Mouse (Mus musculus) CH12.LX (cell line): ENCODE results near the gene Fads3. TPM values are rescaled to one million over a fixed set of nuclear protein-coding genes. Genes with fewer than 3 reads are reported as not detected.

Source experiments
- DNase-seq: peaks from one replicate; pipeline ENCODE4 v3.0.0-alpha.2; 2013; ENCODE audit errors: extremely low read depth
- H3K27ac ChIP-seq: 2 replicates; pipeline ENCODE4 v1.5.1; 2012; ENCODE audit warnings: low read depth, mild to moderate bottlenecking, control low read depth, moderate library complexity; ENCODE audit not compliant: insufficient read depth
- H3K27me3 ChIP-seq: replicated peaks from 2 replicates; pipeline ENCODE3; 2012; ENCODE audit warnings: inconsistent platforms
- H3K36me3 ChIP-seq, 2 experiments: replicated peaks in 1 of 2; 2 replicates each; pipeline versions ENCODE3 to v1.6.1; 2012; ENCODE audit warnings: inconsistent platforms in 1 of 2, low read length in 1 of 2, mild to moderate bottlenecking in 1 of 2, mixed read lengths in 1 of 2, moderate library complexity in 1 of 2; ENCODE audit not compliant: control insufficient read depth in 1 of 2, insufficient read depth in 1 of 2
- H3K4me1 ChIP-seq, 2 experiments: 2 replicates each; pipeline ENCODE4 v1.6.1; 2012; ENCODE audit warnings: inconsistent platforms in 1 of 2, moderate library complexity in 1 of 2; ENCODE audit not compliant: insufficient read depth in 2 of 2, control insufficient read depth in 1 of 2
- H3K4me2 ChIP-seq: 2 replicates; pipeline ENCODE4 v1.6.1; 2012; ENCODE audit warnings: low read depth, mild to moderate bottlenecking, control low read depth; ENCODE audit not compliant: poor library complexity, insufficient read depth, severe bottlenecking
- H3K4me3 ChIP-seq, 3 experiments: fragments of 150-350 bp in 1 of 3; sonication (generic) in 1 of 3; replicated peaks in 1 of 3; 2 replicates each; pipeline versions ENCODE3 to v1.5.1; 2011 to 2012; ENCODE audit warnings: low read depth in 2 of 3, low read length in 2 of 3, mild to moderate bottlenecking in 2 of 3, moderate library complexity in 2 of 3, control low read depth in 1 of 3, improper control_type of control experiment in 1 of 3, inconsistent platforms in 1 of 3, mixed read lengths in 1 of 3; ENCODE audit not compliant: poor library complexity in 1 of 3
- H3K79me2 ChIP-seq: replicated peaks from 2 replicates; pipeline ENCODE4 v1.6.1; 2012; ENCODE audit warnings: mild to moderate bottlenecking, moderate library complexity; ENCODE audit not compliant: control insufficient read depth, poor library complexity, insufficient read depth, severe bottlenecking; ENCODE audit errors: extremely low read depth
- H3K9ac ChIP-seq: 2 replicates; pipeline ENCODE4 v1.6.1; 2012; ENCODE audit warnings: low read depth, mild to moderate bottlenecking, control low read depth, moderate library complexity; ENCODE audit not compliant: insufficient read depth
- H3K9me3 ChIP-seq: replicated peaks from 2 replicates; pipeline ENCODE3; 2012; ENCODE audit warnings: low read length, inconsistent platforms, mixed read lengths
- BHLHE40 ChIP-seq: IDR thresholded peaks from 2 replicates; pipeline ENCODE4 v1.6.1; 2011; ENCODE audit warnings: mild to moderate bottlenecking, low read depth, low read length, improper control_type of control experiment
- CHD1 ChIP-seq: IDR thresholded peaks from 2 replicates; pipeline ENCODE4 v1.6.1; 2012; ENCODE audit warnings: low read depth, low read length, improper control_type of control experiment, inconsistent platforms
- CHD2 ChIP-seq: IDR thresholded peaks from 2 replicates; pipeline ENCODE4 v1.6.1; 2011; ENCODE audit warnings: low read length, improper control_type of control experiment
- E2F4 ChIP-seq: IDR thresholded peaks from 2 replicates; pipeline ENCODE4 v1.6.1; 2011; ENCODE audit warnings: low read depth, low read length, improper control_type of control experiment; ENCODE audit not compliant: insufficient replicate concordance
- EP300 ChIP-seq: IDR thresholded peaks from 2 replicates; pipeline ENCODE4 v1.6.1; 2011; ENCODE audit warnings: low read length, improper control_type of control experiment
- ETS1 ChIP-seq: conservative IDR thresholded peaks from 2 replicates; pipeline ENCODE4 v1.6.1; 2012; ENCODE audit warnings: low read depth, mild to moderate bottlenecking, inconsistent platforms, low read length, improper control_type of control experiment, moderate library complexity
- GABPA ChIP-seq: IDR thresholded peaks from 2 replicates; pipeline ENCODE4 v1.6.1; 2012; ENCODE audit warnings: low read depth, low read length, improper control_type of control experiment, inconsistent platforms; ENCODE audit not compliant: insufficient replicate concordance
- HCFC1 ChIP-seq: IDR thresholded peaks from 2 replicates; pipeline ENCODE4 v1.6.1; 2012; ENCODE audit warnings: low read depth, mild to moderate bottlenecking, inconsistent platforms, low read length, improper control_type of control experiment
- IRF4 ChIP-seq: IDR thresholded peaks from 2 replicates; pipeline ENCODE4 v1.6.1; 2014; ENCODE audit warnings: low read depth, mild to moderate bottlenecking, inconsistent platforms, low read length, improper control_type of control experiment
- JUND ChIP-seq: conservative IDR thresholded peaks from 2 replicates; pipeline ENCODE4 v1.6.1; 2011; ENCODE audit warnings: low read depth, low read length, improper control_type of control experiment
- MAZ ChIP-seq: IDR thresholded peaks from 2 replicates; pipeline ENCODE4 v1.6.1; 2012; ENCODE audit warnings: low read depth, mild to moderate bottlenecking, inconsistent platforms, low read length, improper control_type of control experiment, moderate library complexity
- MEF2A ChIP-seq: IDR thresholded peaks from 2 replicates; pipeline ENCODE4 v1.6.1; 2014; ENCODE audit warnings: low read depth, mild to moderate bottlenecking, inconsistent platforms, low read length, improper control_type of control experiment, borderline replicate concordance
- MXI1 ChIP-seq: IDR thresholded peaks from 2 replicates; pipeline ENCODE4 v1.6.1; 2011; ENCODE audit warnings: mild to moderate bottlenecking, low read depth, low read length, improper control_type of control experiment
- MYC ChIP-seq: IDR thresholded peaks from 2 replicates; pipeline ENCODE4 v1.6.1; 2011; ENCODE audit warnings: low read depth, mild to moderate bottlenecking, improper control_type of control experiment, low read length
- NELFE ChIP-seq: IDR thresholded peaks from 2 replicates; pipeline ENCODE4 v1.6.1; 2011; ENCODE audit warnings: low read depth, low read length, improper control_type of control experiment
- NRF1 ChIP-seq: IDR thresholded peaks from 2 replicates; pipeline ENCODE4 v1.6.1; 2014; ENCODE audit warnings: low read depth, mild to moderate bottlenecking, inconsistent platforms, low read length, improper control_type of control experiment, moderate library complexity
- PAX5 ChIP-seq: IDR thresholded peaks from 2 replicates; pipeline ENCODE4 v1.6.1; 2012; ENCODE audit warnings: low read length, inconsistent platforms, mixed read lengths
- POLR2A ChIP-seq: IDR thresholded peaks from 2 replicates; pipeline ENCODE4 v1.6.1; 2011; ENCODE audit warnings: low read depth, mild to moderate bottlenecking, improper control_type of control experiment, low read length
- SIN3A ChIP-seq: IDR thresholded peaks from 2 replicates; pipeline ENCODE4 v1.6.1; 2012; ENCODE audit warnings: low read length, improper control_type of control experiment, inconsistent platforms
- SMC3 ChIP-seq: IDR thresholded peaks from 2 replicates; pipeline ENCODE4 v1.6.1; 2011; ENCODE audit warnings: low read depth, low read length, improper control_type of control experiment
- TBP ChIP-seq: conservative IDR thresholded peaks from 2 replicates; pipeline ENCODE4 v1.6.1; 2011; ENCODE audit warnings: low read depth, low read length, improper control_type of control experiment
- TCF12 ChIP-seq: IDR thresholded peaks from 2 replicates; pipeline ENCODE4 v1.6.1; 2014; ENCODE audit warnings: low read depth, mild to moderate bottlenecking, inconsistent platforms, low read length, improper control_type of control experiment
- UBTF ChIP-seq: IDR thresholded peaks from 2 replicates; pipeline ENCODE4 v1.6.1; 2012; ENCODE audit warnings: low read depth, mild to moderate bottlenecking, inconsistent platforms, low read length, improper control_type of control experiment, moderate library complexity
- USF1 ChIP-seq: IDR thresholded peaks from 2 replicates; pipeline ENCODE4 v1.6.1; 2014; ENCODE audit warnings: low read depth, mild to moderate bottlenecking, inconsistent platforms, low read length, improper control_type of control experiment
- ZC3H11A ChIP-seq: IDR thresholded peaks from 2 replicates; pipeline ENCODE4 v1.6.1; 2012; ENCODE audit warnings: low read depth, mild to moderate bottlenecking, inconsistent platforms, low read length, improper control_type of control experiment
- ZKSCAN1 ChIP-seq: IDR thresholded peaks from 2 replicates; pipeline ENCODE4 v1.6.1; 2012; ENCODE audit warnings: low read depth, inconsistent platforms, low read length, improper control_type of control experiment, borderline replicate concordance
- ZNF384 ChIP-seq: IDR thresholded peaks from 2 replicates; pipeline ENCODE4 v1.6.1; 2012; ENCODE audit warnings: low read depth, low read length, improper control_type of control experiment, inconsistent platforms
- dilution Hi-C: fragments of 300-500 bp; cut with MboI; formaldehyde crosslinking; loops from 2 replicates; pipeline ENCODE4 v1.14.3; 2020; ENCODE audit warnings: low sequenced_read_pairs; ENCODE audit not compliant: extremely low pct_unique_long_range_greater_than_20kb, extremely low pct_ligation_motif_present
- in situ Hi-C: fragments of 300-500 bp; cut with MboI; formaldehyde crosslinking; loops from 3 replicates; pipeline ENCODE4 v1.14.3; 2019; ENCODE audit warnings: low sequenced_read_pairs, low pct_ligation_motif_present, low pct_unique_long_range_greater_than_20kb, mixed read lengths
- polyA plus RNA-seq: library from polyadenylated mRNA; unstranded; fragments of >175 nt; gene quantifications from 2 replicates; pipeline ENCODE4 v1.2.1, GENCODE M21; 2012; ENCODE audit warnings: low read depth; ENCODE audit not compliant: insufficient read length
- total RNA-seq, 2 experiments: library from RNA; depleted of rRNA; stranded (reverse); fragments of 300-350 nt in 1 of 2; fragments of >200 nt in 1 of 2; gene quantifications; 2 replicates each; pipeline ENCODE4 v1.2.3; 2012 to 2014

The Fads3 gene
- total and polyA plus RNA-seq, 3 experiments: 0.29 to 1.1 TPM; not detected in 1

GRCm38 (mm10) chr19:10086976-10087375 is 45.6 kb downstream of the Fads3 start:
- TF ChIP-seq ZKSCAN1 (no peak), GABPA (no peak), CHD1 (no peak), MXI1 (no peak), NRF1 (no peak), TBP (no peak), TCF12 (no peak), EP300 (no peak), UBTF (no peak), ZNF384 (no peak), ETS1 (no peak), CHD2 (no peak), MAZ (no peak), PAX5 (no peak)
- no peaks in the 10 kb centered on the region for H3K27me3 ChIP-seq
- no peaks in the 10 kb centered on the region for H3K4me1 ChIP-seq
- H3K79me2 ChIP-seq: no peaks in the 10 kb centered on the region
- H3K9ac ChIP-seq: no peak overlapping the region
- H3K4me2 ChIP-seq: no peak overlapping the region
- H3K4me3 ChIP-seq: no peak overlapping the region
- in situ Hi-C loops: no loop called here
- DNase-seq: no peak
- no peaks in the 10 kb centered on the region for H3K9me3 ChIP-seq
- dilution Hi-C loops: no loop called here
- no peak overlapping the region for H3K27ac ChIP-seq
- no peaks in the 10 kb centered on the region for H3K36me3 ChIP-seq

GRCm38 (mm10) chr19:10093829-10094228 is 52.5 kb downstream of the Fads3 start:
- dilution Hi-C loops: no loop called here
- H3K9me3 ChIP-seq: no peaks in the 10 kb centered on the region
- no peaks in the 10 kb centered on the region for H3K36me3 ChIP-seq
- H3K4me3 ChIP-seq: no peak overlapping the region
- in situ Hi-C loops: no loop called here
- no peak overlapping the region for H3K9ac ChIP-seq
- TF ChIP-seq USF1 (no peak), SIN3A (no peak), MEF2A (no peak), ZC3H11A (no peak), MAZ (no peak), POLR2A (no peak), JUND (no peak), E2F4 (no peak), ETS1 (no peak), HCFC1 (no peak), NELFE (no peak), BHLHE40 (no peak), IRF4 (no peak), MXI1 (no peak), MYC (no peak), TBP (no peak), SMC3 (no peak)
- TF ChIP-seq, all 38 proteins: peak for 0
- no peak for DNase-seq
- Histone ChIP-seq H3K27ac (no peak overlapping the region), H3K4me2 (no peak overlapping the region), H3K27me3 (no peaks in the 10 kb centered on the region), H3K4me1 (no peaks in the 10 kb centered on the region), H3K79me2 (no peaks in the 10 kb centered on the region)
